16 mouse cellular contexts compared by ENCODE assay signal in genomic region chr5:145306953-145307352, GRCm38 (mm10). TPM values are rescaled to one million over a fixed set of nuclear protein-coding genes. Genes with fewer than 3 reads are reported as not detected.
"Had no signal": no experiment of that assay in that cellular context is flagged by ENCODE, and none has a peak within 500 bp of the region (broad histone marks: within the 10 kb centered on the region; RNA-seq: fewer than 3 reads in every experiment).

No protein-coding gene starts in this region.

RNA-seq across cellular contexts. Expression of gene Cyp3a57, which starts 38.1 kb away (rescaled TPM):
- total RNA-seq: megakaryocyte, adult 5-6 weeks; megakaryocyte-erythroid progenitor cell, adult 5-6 weeks; monocyte, adult 5-6 weeks; neutrophil, adult 5-6 weeks had no signal
- polyA plus RNA-seq: liver, embryonic 15.5 days; lung, embryonic 14.5 days; lung, embryonic 16.5 days; midbrain, embryonic 10.5 days; midbrain, embryonic 12.5 days; midbrain, embryonic 14.5 days; midbrain, embryonic 16.5 days; neural tube, embryonic 12.5 days; neural tube, embryonic 14.5 days; spleen, adult 2 months; stomach, embryonic 15.5 days; thymus, postnatal 0 days had no signal
